Mouse (Mus musculus): ENCODE measurements around the gene Ehd1.

- no peak for TF ChIP-seq CTCF (IDR thresholded peaks at IDR 0.05; ENCODE audit: low read depth)
- TF ChIP-seq EP300 (optimal IDR thresholded peaks at IDR 0.05) = no peak
Observed at GRCm38 (mm10) chr19:6268670-6269132, 7.8 kb upstream of the Ehd1 start.
